In genomic region chr1:195092220-195092720, GRCm38 (mm10) we compare ENCODE assay signal across 8 mouse cellular contexts. TPM values are rescaled to one million over a fixed set of nuclear protein-coding genes. Genes with fewer than 3 reads are reported as not detected.
A peak's percentile ranks its signal among the peaks of the same experiment; 100 is the strongest.
DNase-seq lines count a peak whose midpoint lies in the region; ATAC-seq and TF ChIP-seq lines count a peak whose summit lies in the region.

Gene Cd46, minus strand, starts transcription at chr1:195092249.

- TF ChIP-seq EP300 in liver, postnatal 0 days (IDR thresholded peaks at IDR 0.05; ENCODE audit: low read depth) = no peak

- ATAC-seq in embryonic facial prominence, embryonic 12.5 days (ENCODE audit: insufficient number of reproducible peaks, insufficient read depth, low FRiP score, low TSS enrichment) = peak; percentile 94
- peak; percentile 99 for ATAC-seq in liver, postnatal 0 days
- peak; percentile 86 for ATAC-seq in neural tube, embryonic 13.5 days (ENCODE audit: low read depth)

- peak within 1 kb of the TSS; percentile 12; the same call in 1 of the 2 replicates for H3K9ac ChIP-seq in embryonic facial prominence, embryonic 12.5 days
- peak within 1 kb of the TSS; percentile 75 for H3K9ac ChIP-seq in liver, postnatal 0 days (replicated peaks)
- H3K9ac ChIP-seq in neural tube, embryonic 13.5 days = no peak within 1 kb of the TSS; the same call in 1 of the 2 replicates

- peak within 1 kb of the TSS; percentile 69 for H3K4me2 ChIP-seq in embryonic facial prominence, embryonic 12.5 days (replicated peaks)
- H3K4me2 ChIP-seq in liver, postnatal 0 days (ENCODE audit: low read depth, low read length) = peak within 1 kb of the TSS; percentile 84
- H3K4me2 ChIP-seq in neural tube, embryonic 13.5 days = peak within 1 kb of the TSS; percentile 60

- DNase-seq in CD4-positive, CD25-positive, alpha-beta regulatory T cell, adult 2 months (ENCODE audit: low read depth, low spot score) = peak; percentile 88
- peak; percentile 90 for DNase-seq in adrenal gland, adult 2 months
- DNase-seq in heart, embryonic 10.5 days (ENCODE audit: low spot score) = peak; percentile 94
- DNase-seq in kidney, adult 9 months = peak; percentile 85
- peak; percentile 89 for DNase-seq in liver, postnatal 0 days
- peak; percentile 54 to 57 for DNase-seq in thymus, postnatal 10 days (ENCODE audit: low spot score in 2 of 2)

- H3K36me3 ChIP-seq in embryonic facial prominence, embryonic 12.5 days = peaks cover 4% of the 10 kb centered on the region; the same call in 1 of the 2 replicates
- peaks cover 11% of the 10 kb centered on the region for H3K36me3 ChIP-seq in heart, embryonic 10.5 days
- H3K36me3 ChIP-seq in liver, postnatal 0 days (replicated peaks; ENCODE audit: insufficient read depth, low read length) = no peaks in the 10 kb centered on the region
- peaks cover 1% of the 10 kb centered on the region; the same call in 1 of the 2 replicates for H3K36me3 ChIP-seq in neural tube, embryonic 13.5 days

- no peak within 1 kb of the TSS for H3K27ac ChIP-seq in embryonic facial prominence, embryonic 12.5 days
- H3K27ac ChIP-seq in heart, embryonic 10.5 days = peak within 1 kb of the TSS; percentile 84
- peak within 1 kb of the TSS; percentile 91 for H3K27ac ChIP-seq in liver, postnatal 0 days (ENCODE audit: low read depth)
- no peak within 1 kb of the TSS for H3K27ac ChIP-seq in neural tube, embryonic 13.5 days (replicated peaks)

- WGBS in embryonic facial prominence, embryonic 12.5 days = 2% methylated on average over 14 of the region's 14 CpGs
- 2% methylated on average over 14 of the region's 14 CpGs for WGBS in heart, embryonic 10.5 days
- WGBS in liver, postnatal 0 days (ENCODE audit: insufficient replicate concordance) = 6% methylated on average over 14 of the region's 14 CpGs
- 1% methylated on average over 14 of the region's 14 CpGs for WGBS in neural tube, embryonic 13.5 days

- no peaks in the 10 kb centered on the region for H3K9me3 ChIP-seq in embryonic facial prominence, embryonic 12.5 days
- no peaks in the 10 kb centered on the region for H3K9me3 ChIP-seq in heart, embryonic 10.5 days
- H3K9me3 ChIP-seq in liver, postnatal 0 days (ENCODE audit: low read length) = no peaks in the 10 kb centered on the region
- no peaks in the 10 kb centered on the region for H3K9me3 ChIP-seq in neural tube, embryonic 13.5 days

- H3K4me3 ChIP-seq in embryonic facial prominence, embryonic 12.5 days = peak within 1 kb of the TSS; percentile 38
- H3K4me3 ChIP-seq in heart, embryonic 10.5 days = peak within 1 kb of the TSS; percentile 64
- peak within 1 kb of the TSS; percentile 64 for H3K4me3 ChIP-seq in liver, postnatal 0 days (ENCODE audit: low read depth, low read length)
- peak within 1 kb of the TSS; percentile 33 for H3K4me3 ChIP-seq in neural tube, embryonic 13.5 days

- H3K27me3 ChIP-seq in embryonic facial prominence, embryonic 12.5 days = no peaks in the 10 kb centered on the region
- no peaks in the 10 kb centered on the region for H3K27me3 ChIP-seq in heart, embryonic 10.5 days (ENCODE audit: insufficient read depth, poor library complexity, severe bottlenecking)
- H3K27me3 ChIP-seq in liver, postnatal 0 days (ENCODE audit: insufficient read depth, low read length) = no peaks in the 10 kb centered on the region
- H3K27me3 ChIP-seq in neural tube, embryonic 13.5 days = no peaks in the 10 kb centered on the region

- peaks cover 3% of the 10 kb centered on the region; the same call in 1 of the 2 replicates for H3K4me1 ChIP-seq in embryonic facial prominence, embryonic 12.5 days
- H3K4me1 ChIP-seq in heart, embryonic 10.5 days = peaks cover 7% of the 10 kb centered on the region
- peaks cover 16% of the 10 kb centered on the region for H3K4me1 ChIP-seq in liver, postnatal 0 days (ENCODE audit: insufficient read depth)
- peaks cover 11% of the 10 kb centered on the region for H3K4me1 ChIP-seq in neural tube, embryonic 13.5 days (replicated peaks)

- TF ChIP-seq CTCF in liver, postnatal 0 days (IDR thresholded peaks at IDR 0.05; ENCODE audit: low read depth) = no peak

RNA-seq across cellular contexts. Expression of gene Cd46, which starts in this region (rescaled TPM):
- 1 to 10 TPM; 1.5 to 1.6 TPM for total RNA-seq in adrenal gland, adult 2 months (2021)
- 0.19 TPM in 2 replicates for polyA plus RNA-seq in adrenal gland, adult 2 months (2012; rRNA removed)
- 1.3 and 1.6 TPM in 2 replicates for polyA plus RNA-seq in embryonic facial prominence, embryonic 12.5 days (2016; fragmentation: Nextera tagmentation; extraction: Ambion mirVana)
- 0.58 and 0.70 TPM in 2 replicates for polyA plus RNA-seq in heart, embryonic 10.5 days (2016; fragmentation: Nextera tagmentation; extraction: Ambion mirVana)
- polyA plus RNA-seq in liver, postnatal 0 days (2015; fragmentation: Nextera tagmentation; extraction: Ambion mirVana) = 0.30 and 0.36 TPM in 2 replicates
- 0.55 and 0.93 TPM in 2 replicates for polyA plus RNA-seq in neural tube, embryonic 13.5 days (2015; fragmentation: Nextera tagmentation; extraction: Ambion mirVana)

Comparison
In these comparisons a context has a peak if more than half of its experiments do, and no peak if none do; other contexts are left out.
1. Peak in DNase-seq, H3K4me3 ChIP-seq and H3K27ac ChIP-seq in heart, embryonic 10.5 days; RNA of the gene not detected or under 1 TPM.
2. Peak in DNase-seq, ATAC-seq, H3K4me3 ChIP-seq, H3K27ac ChIP-seq, H3K9ac ChIP-seq and H3K4me2 ChIP-seq in liver, postnatal 0 days; RNA of the gene not detected or under 1 TPM.
3. Peak in ATAC-seq, H3K4me3 ChIP-seq and H3K4me2 ChIP-seq in neural tube, embryonic 13.5 days; RNA of the gene not detected or under 1 TPM.